Mouse (Mus musculus) erythroblast, embryonic 14.5 days (primary cell): ENCODE data around the gene Ptpa.

Source experiments
- GATA1 ChIP-seq: IDR thresholded peaks from 2 replicates; pipeline ENCODE4 v1.6.1; 2012; ENCODE audit warnings: low read length, inconsistent platforms, mixed read lengths
- TAL1 ChIP-seq: IDR thresholded peaks from 3 replicates; pipeline ENCODE4 v1.6.1; 2012; ENCODE audit warnings: low read length, inconsistent platforms, mixed read lengths

DNA sequence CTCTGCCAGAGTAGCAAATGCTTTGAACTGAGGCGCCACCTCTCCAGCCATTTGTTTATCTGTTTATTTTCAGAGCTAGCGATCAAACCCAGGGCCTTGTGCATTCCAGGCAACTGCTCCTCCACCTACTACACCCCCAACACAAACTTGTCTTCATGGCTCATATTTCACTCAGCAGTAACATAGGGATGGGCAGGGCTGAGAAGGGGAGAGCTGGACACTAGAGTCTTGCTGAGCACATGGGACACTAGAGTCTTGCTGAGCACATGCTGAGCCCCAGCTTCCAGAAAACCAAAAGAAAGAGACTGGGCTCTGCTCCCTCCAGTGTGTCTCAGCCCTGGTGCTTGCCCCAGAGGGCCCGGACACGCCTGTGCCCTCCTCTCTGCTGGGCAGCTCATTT is 50.9 kb downstream of the Ptpa start:
- TF ChIP-seq TAL1 (no peak), GATA1 (no peak)
